In the genomic region with DNA sequence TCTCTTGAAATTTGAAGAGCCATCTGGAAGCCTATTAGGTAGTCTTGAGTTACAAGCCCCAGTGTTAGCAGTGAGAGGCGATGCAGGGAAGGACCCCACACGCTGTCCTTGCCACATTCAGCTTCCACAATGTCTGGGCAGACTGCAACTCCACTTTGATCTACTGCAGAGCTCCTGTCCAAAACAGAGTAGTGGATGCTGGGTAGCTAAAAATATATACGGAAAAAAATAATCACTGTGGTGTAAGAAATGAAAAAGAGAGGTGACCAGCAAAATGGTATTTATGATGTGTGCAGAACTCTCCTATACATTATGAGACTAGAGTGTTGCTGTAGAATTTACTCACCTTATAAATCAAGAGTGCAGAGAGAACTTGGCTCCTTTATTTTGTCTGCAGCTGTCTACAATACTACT, we compare ENCODE assay signal across 24 mouse cellular contexts.
DNase-seq lines count a peak whose midpoint lies in the region; ATAC-seq and TF ChIP-seq lines count a peak whose summit lies in the region.
"Had no signal": no experiment of that assay in that cellular context is flagged by ENCODE, and none has a peak within 500 bp of the region (broad histone marks: within the 10 kb centered on the region; RNA-seq: fewer than 3 reads in every experiment).

No protein-coding gene starts in this region.

- no peak; the same call in 1 of the 2 replicates for ATAC-seq in heart, embryonic 13.5 days (ENCODE audit: extremely low read depth, insufficient number of reproducible peaks, low FRiP score, low TSS enrichment)
- peak; percentile 93 for ATAC-seq in lung, embryonic 14.5 days (ENCODE audit: insufficient read depth)
- ATAC-seq in limb, embryonic 12.5 days (ENCODE audit: insufficient number of reproducible peaks, insufficient read depth, low FRiP score, low TSS enrichment, low read depth): no peak
- ATAC-seq in megakaryocyte progenitor cell, adult 5-6 weeks (replicated peaks; ENCODE audit: poor library complexity): no peak
- ATAC-seq in hindbrain, embryonic 14.5 days (ENCODE audit: low FRiP score): no peak
- ATAC-seq: forebrain, postnatal 0 days; liver, embryonic 12.5 days had no signal

- H3K4me1 ChIP-seq in heart, embryonic 13.5 days: peaks cover 16% of the 10 kb centered on the region
- 0 out of 2 replicates have a peak, but pooled peaks cover 2% of the 10 kb centered on the region for H3K4me1 ChIP-seq in lung, embryonic 14.5 days (ENCODE audit: insufficient read depth)
- peaks cover 22% of the 10 kb centered on the region for H3K4me1 ChIP-seq in limb, embryonic 12.5 days (replicated peaks)
- H3K4me1 ChIP-seq in hindbrain, embryonic 14.5 days (replicated peaks; ENCODE audit: control insufficient read depth, insufficient read depth, low read length): no peaks in the 10 kb centered on the region
- H3K4me1 ChIP-seq: embryonic facial prominence, embryonic 15.5 days; hindbrain, embryonic 10.5 days; liver, embryonic 12.5 days; midbrain, embryonic 12.5 days; neural tube, embryonic 13.5 days; stomach, embryonic 15.5 days had no signal

- no peak for TF ChIP-seq CTCF in lung, embryonic 14.5 days (IDR thresholded peaks at IDR 0.05; ENCODE audit: low read depth)

- H3K27ac ChIP-seq in heart, embryonic 13.5 days (replicated peaks): no peak overlapping the region; the same call in 1 of the 2 replicates
- no peak overlapping the region for H3K27ac ChIP-seq in lung, embryonic 14.5 days (ENCODE audit: low read depth)
- H3K27ac ChIP-seq in limb, embryonic 12.5 days: peak overlapping the region; percentile 70
- no peak overlapping the region for H3K27ac ChIP-seq in hindbrain, embryonic 14.5 days
- H3K27ac ChIP-seq: embryonic facial prominence, embryonic 15.5 days; gastrocnemius, adult 2 months; hindbrain, embryonic 10.5 days; layer of hippocampus, adult 2 months; liver, embryonic 12.5 days; midbrain, embryonic 12.5 days; neural tube, embryonic 13.5 days; stomach, embryonic 15.5 days had no signal

- no peak for DNase-seq in heart, adult 18-20 months
- peak; percentile 82 for DNase-seq in lung, embryonic 14.5 days
- no peak for DNase-seq in lung, adult 18-20 months
- DNase-seq in forelimb bud, embryonic 11.5 days (ENCODE audit: low read depth, low spot score): peak; percentile 72
- no peak for DNase-seq in hindbrain, embryonic 14.5 days (ENCODE audit: low spot score)
- DNase-seq: adrenal gland, postnatal 14 days; cerebellum, adult 9-11 months; forebrain, postnatal 0 days; gastrocnemius, adult 2 months; kidney, postnatal 14 days; layer of hippocampus, postnatal 36 days; right cerebral cortex, postnatal 25 days; thymus, postnatal 25 days had no signal

- no peak overlapping the region for H3K4me3 ChIP-seq in heart, embryonic 13.5 days
- no peak overlapping the region for H3K4me3 ChIP-seq in lung, embryonic 14.5 days (ENCODE audit: low read depth, low read length)
- H3K4me3 ChIP-seq in limb, embryonic 12.5 days (replicated peaks): no peak overlapping the region
- H3K4me3 ChIP-seq in hindbrain, embryonic 14.5 days (replicated peaks; ENCODE audit: low read length): no peak overlapping the region
- H3K4me3 ChIP-seq: embryonic facial prominence, embryonic 15.5 days; gastrocnemius, adult 2 months; hindbrain, embryonic 10.5 days; layer of hippocampus, adult 2 months; liver, embryonic 12.5 days; midbrain, embryonic 12.5 days; neural tube, embryonic 13.5 days; stomach, embryonic 15.5 days had no signal

- no peaks in the 10 kb centered on the region for H3K36me3 ChIP-seq in heart, embryonic 13.5 days
- no peaks in the 10 kb centered on the region for H3K36me3 ChIP-seq in lung, embryonic 14.5 days (ENCODE audit: insufficient read depth)
- no peaks in the 10 kb centered on the region for H3K36me3 ChIP-seq in limb, embryonic 12.5 days
- H3K36me3 ChIP-seq in hindbrain, embryonic 14.5 days (replicated peaks; ENCODE audit: control insufficient read depth, insufficient read depth): no peaks in the 10 kb centered on the region
- H3K36me3 ChIP-seq: embryonic facial prominence, embryonic 15.5 days; hindbrain, embryonic 10.5 days; liver, embryonic 12.5 days; midbrain, embryonic 12.5 days; neural tube, embryonic 13.5 days; stomach, embryonic 15.5 days had no signal

- 32% methylated on average over 3 of the region's 3 CpGs for WGBS in heart, embryonic 13.5 days
- 29% methylated on average over 3 of the region's 3 CpGs for WGBS in lung, embryonic 14.5 days
- WGBS in limb, embryonic 12.5 days: 10% methylated on average over 3 of the region's 3 CpGs
- WGBS in hindbrain, embryonic 14.5 days: 86% methylated on average over 3 of the region's 3 CpGs

- H3K4me2 ChIP-seq in heart, embryonic 13.5 days: peak overlapping the region; percentile 39
- 0 out of 2 replicates have a peak overlapping the region, but pooled peaks have one; percentile 2 for H3K4me2 ChIP-seq in lung, embryonic 14.5 days
- peak overlapping the region; percentile 17; the same call in 1 of the 2 replicates for H3K4me2 ChIP-seq in limb, embryonic 12.5 days
- H3K4me2 ChIP-seq in hindbrain, embryonic 14.5 days (replicated peaks): no peak overlapping the region
- H3K4me2 ChIP-seq: embryonic facial prominence, embryonic 15.5 days; liver, embryonic 12.5 days; midbrain, embryonic 12.5 days; neural tube, embryonic 13.5 days; stomach, embryonic 15.5 days had no signal

- no peaks in the 10 kb centered on the region for H3K27me3 ChIP-seq in heart, embryonic 13.5 days (replicated peaks)
- H3K27me3 ChIP-seq in lung, embryonic 14.5 days (ENCODE audit: insufficient read depth, low read length): peaks cover 7% of the 10 kb centered on the region; the same call in 1 of the 2 replicates
- H3K27me3 ChIP-seq in limb, embryonic 12.5 days: no peaks in the 10 kb centered on the region
- no peaks in the 10 kb centered on the region for H3K27me3 ChIP-seq in hindbrain, embryonic 14.5 days (ENCODE audit: control insufficient read depth, insufficient read depth, low read length)
- H3K27me3 ChIP-seq: CH12.LX; embryonic facial prominence, embryonic 15.5 days; liver, embryonic 12.5 days; midbrain, embryonic 12.5 days; neural tube, embryonic 13.5 days; stomach, embryonic 15.5 days had no signal

- no peaks in the 10 kb centered on the region for H3K9me3 ChIP-seq in heart, embryonic 13.5 days
- no peaks in the 10 kb centered on the region for H3K9me3 ChIP-seq in lung, embryonic 14.5 days (ENCODE audit: low read depth, low read length)
- H3K9me3 ChIP-seq in limb, embryonic 12.5 days: no peaks in the 10 kb centered on the region
- H3K9me3 ChIP-seq in hindbrain, embryonic 14.5 days (ENCODE audit: control insufficient read depth, low read length): no peaks in the 10 kb centered on the region
- H3K9me3 ChIP-seq: embryonic facial prominence, embryonic 15.5 days; hindbrain, embryonic 10.5 days; liver, embryonic 12.5 days; midbrain, embryonic 12.5 days; neural tube, embryonic 13.5 days; stomach, embryonic 15.5 days had no signal

- no peak overlapping the region for H3K9ac ChIP-seq in heart, embryonic 13.5 days
- H3K9ac ChIP-seq in lung, embryonic 14.5 days: no peak overlapping the region
- no peak overlapping the region for H3K9ac ChIP-seq in limb, embryonic 12.5 days (replicated peaks)
- H3K9ac ChIP-seq in hindbrain, embryonic 14.5 days: no peak overlapping the region
- H3K9ac ChIP-seq: embryonic facial prominence, embryonic 15.5 days; forebrain, postnatal 0 days; liver, embryonic 12.5 days; midbrain, embryonic 12.5 days; neural tube, embryonic 13.5 days; stomach, embryonic 15.5 days had no signal

Comparison
In these comparisons a context has a peak if more than half of its experiments do, and no peak if none do; other contexts are left out.
1. DNase-seq: peak in lung, embryonic 14.5 days (single experiment) and forelimb bud, embryonic 11.5 days (single experiment); none in heart, adult 18-20 months (0 of 2), lung, adult 18-20 months (0 of 2) and hindbrain, embryonic 14.5 days (single experiment).